8 mouse cellular contexts compared by ENCODE assay signal in genomic region chr2:21909481-21909966, GRCm38 (mm10).
DNase-seq lines count a peak whose midpoint lies in the region; ATAC-seq and TF ChIP-seq lines count a peak whose summit lies in the region.

No protein-coding gene starts in this region.

- intact Hi-C loops in gastrocnemius, adult 2 months (cut with DNase I): loop anchor here (5.0 kb wide), 1 partner anchor 627 kb away; no protein-coding TSS in a partner anchor

- H3K27me3 ChIP-seq in spleen, adult 2 months (ENCODE audit: control insufficient read depth, insufficient read depth, low read length): no peaks in the 10 kb centered on the region
- no peaks in the 10 kb centered on the region for H3K27me3 ChIP-seq in small intestine, adult 2 months (ENCODE audit: control insufficient read depth, insufficient read depth, low read length)

- H3K27ac ChIP-seq in spleen, adult 2 months (ENCODE audit: insufficient read depth, low read length): no peak overlapping the region
- H3K27ac ChIP-seq in gastrocnemius, adult 2 months: peak overlapping the region; percentile 76
- no peak overlapping the region for H3K27ac ChIP-seq in small intestine, adult 2 months (ENCODE audit: insufficient read depth, low read depth, low read length)

- peak in 1 of 2 experiments; percentile 15 for DNase-seq in spleen, adult 2 months (ENCODE audit: low read depth in 1 of 2, low spot score in 2 of 2)
- DNase-seq in spleen, adult 12 weeks (ENCODE audit: low spot score): no peak
- peak; percentile 82 to 88 for DNase-seq in cerebellum, postnatal 36 days
- DNase-seq in gastrocnemius, adult 2 months: peak; percentile 74
- peak; percentile 53 for DNase-seq in hindlimb bud, embryonic 11.5 days (ENCODE audit: extremely low spot score, low read depth, low spot score)
- DNase-seq in left cerebral cortex, adult 18-20 months (ENCODE audit: low spot score in 2 of 2): peak; percentile 84 to 86

- ATAC-seq in megakaryocyte, adult 5-6 weeks (ENCODE audit: poor library complexity, severe bottlenecking): peak; percentile 56

- 2% methylated on average over 7 of the region's 7 CpGs for WGBS in spleen, adult 2 months
- 16% methylated on average over 7 of the region's 7 CpGs for WGBS in small intestine, adult 2 months

- no peak overlapping the region for H3K4me3 ChIP-seq in spleen, adult 2 months (ENCODE audit: extremely low read depth, insufficient read depth, insufficient read length)
- H3K4me3 ChIP-seq in gastrocnemius, adult 2 months: peak overlapping the region; percentile 69
- 0 out of 2 replicates have a peak overlapping the region, but pooled peaks have one; percentile 19 for H3K4me3 ChIP-seq in small intestine, adult 2 months (ENCODE audit: low read depth, low read length)

- H3K36me3 ChIP-seq in spleen, adult 2 months (ENCODE audit: control insufficient read depth, insufficient read depth, low read length): no peaks in the 10 kb centered on the region
- H3K36me3 ChIP-seq in small intestine, adult 2 months (ENCODE audit: control insufficient read depth, insufficient read depth, low read length): no peaks in the 10 kb centered on the region

- peak; percentile 15; the same call in 1 of the 2 replicates for TF ChIP-seq CTCF in spleen, adult 2 months (IDR thresholded peaks at IDR 0.05; ENCODE audit: extremely low read depth, insufficient read depth, insufficient read length, insufficient replicate concordance)
- TF ChIP-seq CTCF in gastrocnemius, adult 2 months (IDR thresholded peaks at IDR 0.05): peak; percentile 83
- peak; percentile 30; the same call in 1 of the 2 replicates for TF ChIP-seq CTCF in small intestine, adult 2 months (IDR thresholded peaks at IDR 0.05; ENCODE audit: extremely low read depth, insufficient read length, insufficient replicate concordance, low read depth, low read length)

- no peak for TF ChIP-seq POLR2A in spleen, adult 2 months (IDR thresholded peaks at IDR 0.05; ENCODE audit: low read depth, low read length)
- no peak for TF ChIP-seq POLR2A in small intestine, adult 2 months (IDR thresholded peaks at IDR 0.05; ENCODE audit: low read depth, low read length)

- H3K4me1 ChIP-seq in spleen, adult 2 months (ENCODE audit: control insufficient read depth, insufficient read depth, insufficient read length): no peaks in the 10 kb centered on the region; the same call in 1 of the 2 replicates
- H3K4me1 ChIP-seq in small intestine, adult 2 months (ENCODE audit: control insufficient read depth, insufficient read depth, insufficient read length, low read length): no peaks in the 10 kb centered on the region

Comparison
In these comparisons a context has a peak if more than half of its experiments do, and no peak if none do; other contexts are left out.
1. CTCF ChIP-seq: peak in every context shown above with its lines; median percentile 83 in gastrocnemius, adult 2 months; 30 in small intestine, adult 2 months; 15 in spleen, adult 2 months.